Mouse (Mus musculus) monocyte, adult 5-6 weeks (primary cell): Measurements from ENCODE around the gene Mcm8. TPM values are rescaled to one million over a fixed set of nuclear protein-coding genes. Genes with fewer than 3 reads are reported as not detected.
A peak's percentile ranks its signal among the peaks of the same experiment; 100 is the strongest.

ENCODE experiments used
- ATAC-seq: fragments of 153-309, 156-312 bp; replicated peaks from 2 replicates; pipeline ENCODE4 v1.8.0; 2017; ENCODE audit warnings: mild to moderate bottlenecking; ENCODE audit not compliant: low TSS enrichment, insufficient number of reproducible peaks, severe bottlenecking, poor library complexity, low FRiP score
- total RNA-seq: library from RNA; stranded (forward); fragments of 200-1000, 200-491, 200-594 nt; gene quantifications from 3 replicates; pipeline ENCODE4 v1.2.3, GENCODE M21; 2017

Gene Mcm8
- total RNA-seq, 1 experiment from 2014 or later, result 0.86 TPM

GRCm38 (mm10) chr2:132867521-132867920 is 51.6 kb downstream of the Mcm8 start:
- no peak for ATAC-seq

GRCm38 (mm10) chr2:132869682-132870081 is 53.7 kb downstream of the Mcm8 start:
- 0 out of 2 replicates have a peak, but pooled peaks have one; percentile 17 for ATAC-seq

DNA sequence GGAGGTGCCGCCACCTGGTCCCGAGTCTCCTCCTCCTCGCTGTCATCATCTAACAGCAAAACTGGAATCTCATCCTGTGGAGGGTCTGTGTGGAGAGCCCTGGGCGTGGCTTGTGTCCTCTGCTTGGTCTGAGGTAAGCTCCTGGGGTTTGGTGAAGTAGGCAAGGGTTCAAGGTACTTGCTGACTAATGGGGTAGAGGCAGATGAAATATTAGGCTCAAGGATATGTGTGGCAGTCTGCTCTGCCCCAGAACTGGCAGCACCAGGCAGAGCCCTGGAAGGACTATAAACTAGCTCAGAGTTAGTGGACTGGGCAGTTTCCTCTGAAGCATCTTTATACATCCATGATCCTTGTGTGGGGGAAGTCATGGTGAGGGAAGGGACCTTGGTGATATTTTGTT is 54.3 kb downstream of the Mcm8 start:
- no peak for ATAC-seq

DNA sequence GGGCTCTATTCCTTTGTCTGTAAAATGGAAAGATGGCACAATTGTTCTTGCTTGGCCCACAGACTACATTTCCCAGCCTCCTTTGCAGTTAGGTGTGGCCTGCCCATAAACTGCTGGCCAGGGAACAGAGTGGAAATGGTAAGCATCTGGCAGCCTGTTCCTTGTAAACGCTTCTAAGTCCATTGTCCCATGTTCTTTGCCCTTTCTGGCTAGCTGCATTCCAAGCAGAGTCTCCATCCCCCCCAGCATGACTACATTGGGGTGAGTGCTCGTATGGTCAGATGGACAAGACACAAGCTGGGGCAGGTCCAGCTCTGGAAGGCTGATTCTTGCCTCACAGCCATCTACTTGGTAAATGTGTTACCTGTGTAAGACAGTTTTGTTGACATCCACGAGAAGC is 55.7 kb downstream of the Mcm8 start:
- ATAC-seq, result no peak

GRCm38 (mm10) chr2:132873657-132874326 is 57.9 kb downstream of the Mcm8 start:
- ATAC-seq, result no peak

DNA sequence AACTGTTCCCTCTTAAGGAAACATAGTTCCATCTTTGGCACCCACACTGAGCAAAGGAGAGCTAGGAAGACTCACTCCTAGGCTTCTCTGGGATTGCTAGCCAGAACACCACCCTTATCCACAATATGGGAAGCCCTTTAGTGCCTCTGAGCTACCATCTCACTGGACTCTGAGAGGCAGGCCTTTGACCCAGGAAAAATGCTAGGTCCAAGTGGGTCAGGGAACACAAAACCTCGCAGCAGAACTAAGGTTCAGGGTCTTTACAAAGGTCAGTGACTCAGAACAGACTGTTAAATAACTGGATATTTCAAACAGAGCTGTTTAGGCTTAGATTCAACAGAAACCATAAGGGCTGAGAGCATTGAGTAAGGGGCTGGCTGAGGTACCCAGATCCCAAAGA is 61.0 kb downstream of the Mcm8 start:
- ATAC-seq, result no peak

- no peak for ATAC-seq
These were observed 63.5 kb downstream of the Mcm8 start for GRCm38 (mm10) chr2:132879261-132880044.

DNA sequence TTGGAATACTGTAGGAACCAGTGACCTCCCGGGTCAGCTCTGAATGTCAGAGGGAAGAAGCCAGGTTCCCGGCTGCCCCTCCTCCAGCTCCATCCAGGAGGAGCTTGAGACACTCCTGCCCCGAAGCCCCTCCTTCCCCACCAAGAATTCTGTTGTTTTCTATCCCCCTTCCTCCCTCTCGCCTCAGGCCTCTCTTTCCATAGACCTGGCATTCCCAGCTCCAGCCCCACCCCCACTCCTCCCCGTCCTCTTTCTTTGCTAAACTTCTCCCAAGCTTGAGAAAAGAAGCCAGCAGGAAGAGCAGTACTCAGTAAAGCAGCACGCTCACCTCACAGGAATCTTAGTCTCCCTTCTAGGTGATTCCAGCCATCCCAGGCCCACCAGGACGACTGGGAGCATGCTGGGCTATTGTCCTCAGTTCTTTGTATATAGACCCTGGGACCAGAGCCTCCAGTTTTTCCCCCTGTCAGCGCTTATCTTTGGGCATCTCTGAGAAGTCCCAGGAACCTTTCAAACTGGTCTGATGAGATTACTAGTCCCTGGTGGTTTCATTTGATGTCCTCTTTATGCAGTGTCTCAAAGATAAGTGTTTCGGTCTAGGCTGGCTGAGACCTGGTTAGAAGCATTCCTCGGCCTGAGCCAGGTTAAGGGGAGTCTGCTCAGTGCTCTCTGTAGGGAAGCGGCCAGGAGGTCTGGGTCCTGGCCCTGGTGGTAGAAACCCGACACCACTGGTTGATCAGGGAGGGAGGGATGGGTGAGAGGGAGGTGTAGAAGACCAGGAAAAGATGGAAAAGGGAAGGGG is 65.1 kb downstream of the Mcm8 start, which contains the start of gene Lrrn4:
TSS of gene Lrrn4 (minus strand) at position 48 of the 802 bp plus-strand sequence.
- ATAC-seq, result no peak

GRCm38 (mm10) chr2:132884303-132884967 is 68.5 kb downstream of the Mcm8 start:
- no peak for ATAC-seq

GRCm38 (mm10) chr2:132885312-132885711 is 69.4 kb downstream of the Mcm8 start:
- ATAC-seq, result no peak

Other genes starting within 250 kb of the Mcm8 start
- gene Gpcpd1, start 228.4 kb upstream of the Mcm8 start, total RNA-seq, result 230 to 311 TPM (median 284 TPM) in 3 replicates
- gene Shld1, start 129.2 kb upstream of the Mcm8 start, total RNA-seq, result 15.0 to 21.8 TPM (median 15.4 TPM) in 3 replicates
- gene Chgb, start 34.9 kb upstream of the Mcm8 start, total RNA-seq, result not detected in 3 replicates
- 19.3 to 34.4 TPM (median 30.2 TPM) in 3 replicates for gene Trmt6, start 86 bp upstream of the Mcm8 start, total RNA-seq
- 11.0 to 15.4 TPM (median 11.7 TPM) in 3 replicates for gene Crls1, start 30.5 kb downstream of the Mcm8 start, total RNA-seq
- not detected in 3 replicates for gene Lrrn4, start 64.8 kb downstream of the Mcm8 start, total RNA-seq
- not detected in 3 replicates for gene Fermt1, start 129.8 kb downstream of the Mcm8 start, total RNA-seq